Mouse (Mus musculus) embryonic fibroblast, embryonic 13.5 days (primary cell): ENCODE measurements around the gene Nat8f5. TPM values are rescaled to one million over a fixed set of nuclear protein-coding genes. Genes with fewer than 3 reads are reported as not detected.
"Not testable (repeated sequence)": the region's sequence is repeated elsewhere in the genome, so short reads cannot be mapped to it uniquely, and the experiment has no call there.

Source experiments
- H3K27ac ChIP-seq: 2 replicates; pipeline ENCODE4 v1.5.1; 2012; ENCODE audit warnings: low read length, control low read depth, inconsistent platforms; ENCODE audit not compliant: insufficient read depth
- H3K4me1 ChIP-seq: 2 replicates; pipeline ENCODE4 v1.6.1; 2011; ENCODE audit warnings: low read length; ENCODE audit not compliant: control insufficient read depth, insufficient read depth
- H3K4me3 ChIP-seq: 2 replicates; pipeline ENCODE4 v1.5.1; 2011; ENCODE audit warnings: mild to moderate bottlenecking, control low read depth, low read length; ENCODE audit not compliant: insufficient read depth
- CTCF ChIP-seq: IDR thresholded peaks from 2 replicates; pipeline ENCODE4 v1.5.1; 2011; ENCODE audit warnings: mild to moderate bottlenecking, control low read depth, low read length, moderate library complexity, borderline replicate concordance; ENCODE audit not compliant: insufficient read depth
- POLR2A ChIP-seq: IDR thresholded peaks from 2 replicates; pipeline ENCODE4 v1.6.1; 2011; ENCODE audit warnings: low read depth, mild to moderate bottlenecking, control low read depth, low read length, moderate library complexity
- polyA plus RNA-seq: library from polyadenylated mRNA; stranded (reverse); fragments of >200 nt; gene quantifications from 2 replicates; pipeline ENCODE4 v1.2.4, GENCODE M21; 2011; ENCODE audit warnings: low read depth; ENCODE audit not compliant: missing spikeins, insufficient read length

Gene Nat8f5
- polyA plus RNA-seq, 1 experiment = not detected

DNA sequence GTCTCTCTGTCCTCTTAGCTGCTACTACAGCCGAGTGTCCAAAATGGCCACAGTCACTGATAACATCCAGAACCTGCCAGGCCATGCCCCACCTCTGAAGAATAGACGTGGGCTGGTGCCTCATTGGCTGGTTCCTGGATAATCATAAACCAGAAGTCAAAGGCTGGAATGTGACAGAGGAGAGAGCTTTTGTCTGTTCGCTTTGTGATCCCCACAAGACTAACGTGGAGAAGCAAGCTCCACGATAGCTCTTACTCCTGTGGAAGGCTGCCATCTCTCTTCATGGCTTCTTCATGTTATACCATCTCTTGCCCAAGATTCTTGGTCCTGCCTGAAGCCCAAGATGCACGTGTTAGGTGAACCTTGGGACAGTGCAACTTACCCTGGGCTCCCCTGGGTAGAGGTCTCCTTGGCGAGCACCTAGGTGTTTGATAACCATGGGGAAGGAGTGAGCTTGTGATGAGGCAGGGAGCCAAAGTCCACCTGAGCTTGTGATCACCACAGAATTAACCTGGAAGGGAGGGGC, 11.1 kb upstream of the Nat8f5 start, which contains the start of gene Nat8:
Gene Nat8, minus strand, starts transcription at position 287 of the 526 bp plus-strand sequence.
- Histone ChIP-seq H3K4me1 (no peaks in the 10 kb centered on the region), H3K4me3 (no peak within 1 kb of the TSS), H3K27ac (no peak within 1 kb of the TSS)
- no peak for TF ChIP-seq POLR2A
- no peak for TF ChIP-seq CTCF

DNA sequence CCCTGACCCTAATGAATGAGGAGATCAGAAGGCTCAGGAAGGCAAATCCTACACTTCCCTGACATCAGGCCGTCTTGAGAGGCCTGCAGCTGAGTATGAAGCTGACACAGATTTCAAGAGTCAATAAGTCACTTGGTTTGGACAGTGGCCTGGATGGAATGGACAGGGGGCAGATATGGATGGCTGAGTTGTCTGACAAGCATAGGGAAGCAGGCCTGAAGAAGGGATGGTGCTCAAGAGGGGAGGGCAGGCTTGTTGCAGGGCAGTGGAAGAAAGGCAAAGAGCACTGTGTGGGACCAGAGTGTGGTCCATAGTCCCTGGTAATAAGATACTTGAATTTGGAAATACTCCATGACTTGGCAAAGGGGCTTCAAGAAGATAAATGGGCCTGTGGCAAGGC, 8.7 kb upstream of the Nat8f5 start:
- no peak overlapping the region for H3K4me3 ChIP-seq
- H3K27ac ChIP-seq = no peak overlapping the region
- H3K4me1 ChIP-seq = no peaks in the 10 kb centered on the region
- TF ChIP-seq POLR2A (no peak), CTCF (no peak)

DNA sequence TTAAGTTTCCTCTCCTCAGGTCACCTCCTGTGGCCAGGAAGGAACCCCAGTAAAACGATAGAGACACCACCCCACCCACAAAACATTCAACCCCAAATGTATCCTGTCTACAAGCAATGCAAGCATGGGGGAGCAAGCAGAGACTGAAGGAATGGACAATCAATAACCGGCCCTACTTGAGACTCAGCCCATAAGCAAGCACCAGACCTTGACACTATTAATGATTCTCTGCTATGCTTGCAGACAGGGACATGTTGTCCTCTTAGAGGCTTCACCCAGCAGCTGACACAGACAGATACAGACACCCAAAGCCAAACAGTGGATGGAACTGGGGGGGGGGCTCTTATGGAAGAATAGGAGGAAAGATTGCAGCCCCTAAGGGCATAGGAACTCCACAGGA, 5.1 kb upstream of the Nat8f5 start:
- Histone ChIP-seq H3K4me3 (no peak overlapping the region), H3K4me1 (no peaks in the 10 kb centered on the region), H3K27ac (no peak overlapping the region)
- no peak for TF ChIP-seq CTCF
- TF ChIP-seq POLR2A = no peak

DNA sequence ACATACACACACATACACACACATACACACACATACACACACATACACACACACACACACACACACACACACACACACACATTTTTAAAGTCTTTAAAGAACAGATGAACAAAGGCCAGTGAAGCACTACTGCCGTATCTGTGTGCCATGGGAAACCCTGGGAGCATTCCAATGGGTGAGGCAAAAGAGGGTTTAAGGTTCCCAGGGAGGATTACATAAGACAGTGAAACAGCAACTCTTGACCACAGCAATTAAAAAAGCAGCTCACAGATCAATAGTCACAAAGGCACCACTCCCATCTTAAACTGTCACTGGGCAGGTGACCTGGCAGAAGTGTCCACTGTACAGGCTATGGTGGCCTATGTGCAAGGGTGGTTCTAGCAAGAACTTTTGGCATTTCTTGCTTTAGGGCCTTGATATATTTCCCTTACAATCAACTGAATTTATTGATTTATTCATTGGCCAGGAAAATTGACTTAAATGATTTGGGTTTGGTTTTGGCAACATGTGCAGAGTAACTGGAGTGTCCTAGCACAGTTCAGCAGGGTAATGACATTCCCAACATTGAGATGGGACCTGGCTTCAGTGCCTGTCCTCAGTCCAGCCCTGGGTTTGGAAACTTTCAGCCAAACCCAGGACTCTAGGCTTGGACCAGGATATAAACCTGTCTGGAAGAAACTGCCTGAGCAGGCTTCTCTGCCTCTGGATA, 2.8 kb upstream of the Nat8f5 start:
- TF ChIP-seq POLR2A = no peak
- TF ChIP-seq CTCF = no peak
- Histone ChIP-seq H3K4me1 (no peaks in the 10 kb centered on the region), H3K4me3 (no peak overlapping the region), H3K27ac (no peak overlapping the region)

DNA sequence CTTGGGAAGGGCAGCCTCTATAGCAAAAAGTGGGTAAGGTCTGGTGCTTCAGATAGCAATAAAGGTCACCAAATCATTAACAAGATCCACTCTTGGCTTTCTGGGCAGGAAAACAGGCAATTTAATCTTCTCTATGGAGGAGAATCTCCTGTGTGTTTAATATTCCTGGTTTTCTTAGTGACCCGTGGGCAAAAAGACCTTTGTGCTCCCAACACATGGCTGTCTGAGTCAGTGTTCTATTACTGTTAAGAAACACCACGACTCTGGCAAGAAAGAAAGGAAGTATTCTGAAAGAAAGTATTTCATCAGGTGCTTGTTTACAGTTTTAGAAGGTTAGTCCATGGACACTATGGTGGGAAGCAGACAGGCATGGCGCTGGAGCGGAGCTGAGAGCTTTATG, 1.5 kb upstream of the Nat8f5 start:
- no peak overlapping the region for H3K4me3 ChIP-seq
- H3K4me1 ChIP-seq = no peaks in the 10 kb centered on the region
- TF ChIP-seq CTCF = no peak
- TF ChIP-seq POLR2A = no peak
- no peak overlapping the region for H3K27ac ChIP-seq

DNA sequence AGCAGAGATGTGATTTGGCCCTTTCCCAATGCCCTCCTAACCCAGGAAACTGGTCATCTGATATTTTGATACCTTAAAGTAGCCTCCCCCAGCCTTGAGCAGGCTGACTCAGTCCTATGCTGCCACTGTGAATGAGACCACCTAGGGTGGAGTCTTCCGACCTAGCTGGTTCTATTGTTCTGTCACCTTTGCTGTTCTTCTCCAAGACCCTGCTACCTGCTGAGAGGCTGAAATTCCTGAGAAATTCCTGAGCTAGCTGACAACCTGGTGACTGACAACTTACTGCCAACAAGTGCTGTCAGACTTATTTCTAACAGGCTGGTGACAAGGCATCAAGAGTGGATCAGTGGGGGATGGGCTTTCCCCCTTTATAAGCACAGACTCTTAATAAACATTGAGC, 2.4 kb downstream of the Nat8f5 start:
- Histone ChIP-seq H3K4me3 (no peak overlapping the region), H3K4me1 (no peaks in the 10 kb centered on the region), H3K27ac (no peak overlapping the region)
- no peak for TF ChIP-seq CTCF
- no peak for TF ChIP-seq POLR2A

DNA sequence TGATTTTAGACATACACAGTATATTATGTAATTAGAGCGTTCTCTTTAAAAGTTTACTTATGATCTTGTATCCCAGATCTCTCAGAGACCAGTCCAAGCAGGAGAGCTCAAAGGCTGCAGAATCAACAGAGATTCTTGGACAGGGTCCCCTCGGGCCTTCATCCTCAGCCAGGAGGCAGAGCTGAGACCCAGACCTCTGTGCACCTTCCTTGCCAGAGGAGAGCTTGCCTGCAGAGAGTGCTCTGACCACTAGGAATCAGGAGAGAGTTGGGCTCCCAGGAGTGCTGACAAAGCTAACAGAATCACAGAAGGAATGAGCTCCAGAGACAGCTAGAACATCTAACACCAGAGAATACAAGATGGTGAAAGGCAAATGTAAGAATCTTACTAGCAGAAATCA, 7.4 kb downstream of the Nat8f5 start:
- no peak for TF ChIP-seq CTCF
- no peak for TF ChIP-seq POLR2A
- H3K4me1 ChIP-seq = no peaks in the 10 kb centered on the region
- no peak overlapping the region for H3K27ac ChIP-seq
- no peak overlapping the region for H3K4me3 ChIP-seq

DNA sequence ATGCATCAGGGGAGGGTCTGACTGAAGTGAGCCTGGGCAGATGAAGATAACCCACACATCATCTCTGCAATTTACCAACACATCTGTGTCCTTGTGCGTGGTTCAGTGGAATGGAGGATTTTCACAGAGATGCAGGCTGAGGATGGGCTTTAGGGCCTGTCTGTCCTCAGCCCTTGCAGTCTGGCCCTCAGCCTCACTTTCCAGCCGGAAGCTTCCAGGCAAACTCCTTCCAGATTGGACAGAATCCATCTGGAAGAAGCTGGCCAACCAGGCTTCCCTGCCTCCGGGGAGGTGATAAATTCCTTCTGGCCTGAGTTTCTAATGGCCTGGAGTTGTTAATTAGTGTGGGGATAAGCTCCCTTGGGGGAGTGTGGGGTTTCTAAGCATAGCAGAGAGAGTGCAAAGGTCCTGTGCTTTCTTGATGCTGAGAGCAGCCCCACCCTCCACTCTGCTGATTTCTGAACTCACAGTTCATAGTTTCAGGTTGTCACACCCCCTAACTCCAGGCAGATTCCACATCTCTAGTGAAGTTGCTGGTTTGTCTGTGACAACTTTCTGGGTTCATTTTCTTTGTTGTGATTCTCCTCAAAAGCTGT, 9.7 kb downstream of the Nat8f5 start:
- H3K4me3 ChIP-seq, H3K4me1 ChIP-seq, H3K27ac ChIP-seq: not testable (repeated sequence)

DNA sequence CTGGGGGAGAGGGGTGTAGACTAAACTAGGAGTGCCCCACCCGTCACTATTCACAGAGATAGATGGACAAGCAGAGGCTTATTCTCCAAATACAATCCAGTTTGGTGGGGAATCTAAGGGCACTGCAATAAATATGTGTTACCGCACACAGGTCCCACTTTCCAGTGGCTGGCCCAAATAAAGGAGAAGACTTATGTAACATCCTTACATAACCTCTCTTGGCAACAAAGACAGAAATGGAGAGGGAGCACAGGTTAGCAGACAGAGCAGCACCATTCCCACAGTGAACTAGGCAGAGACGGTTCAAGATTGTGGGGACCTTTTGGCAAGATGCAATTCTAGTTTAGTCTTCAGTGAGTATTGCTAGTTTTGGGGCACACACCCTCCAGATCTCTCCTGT, 10.3 kb downstream of the Nat8f5 start:
- not testable (repeated sequence) for H3K4me1 ChIP-seq, H3K27ac ChIP-seq

DNA sequence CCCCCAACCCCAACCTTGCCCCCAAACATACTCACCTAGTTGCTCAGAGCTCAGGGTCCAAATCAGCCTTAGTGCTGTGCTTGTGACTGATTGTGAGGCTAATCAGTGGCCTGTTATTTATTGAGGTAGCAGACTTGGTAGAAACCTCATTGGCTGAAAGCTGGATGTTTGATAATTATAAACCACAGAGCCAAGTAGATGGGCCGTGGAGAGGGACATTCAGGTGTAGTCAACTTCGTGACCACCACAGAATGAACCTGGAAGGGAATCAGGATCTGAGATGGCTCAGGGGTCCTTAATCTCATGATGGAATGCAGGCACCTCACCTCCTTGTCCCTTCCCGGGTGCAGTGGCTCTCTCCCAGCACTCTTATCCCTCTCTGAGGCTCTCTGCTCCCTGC, 11.0 kb downstream of the Nat8f5 start:
- H3K4me1 ChIP-seq, H3K27ac ChIP-seq, H3K4me3 ChIP-seq: not testable (repeated sequence)

More for the DNA sequence above, 10.3 kb downstream of the Nat8f5 start:
- not testable (repeated sequence) for H3K4me3 ChIP-seq

DNA sequence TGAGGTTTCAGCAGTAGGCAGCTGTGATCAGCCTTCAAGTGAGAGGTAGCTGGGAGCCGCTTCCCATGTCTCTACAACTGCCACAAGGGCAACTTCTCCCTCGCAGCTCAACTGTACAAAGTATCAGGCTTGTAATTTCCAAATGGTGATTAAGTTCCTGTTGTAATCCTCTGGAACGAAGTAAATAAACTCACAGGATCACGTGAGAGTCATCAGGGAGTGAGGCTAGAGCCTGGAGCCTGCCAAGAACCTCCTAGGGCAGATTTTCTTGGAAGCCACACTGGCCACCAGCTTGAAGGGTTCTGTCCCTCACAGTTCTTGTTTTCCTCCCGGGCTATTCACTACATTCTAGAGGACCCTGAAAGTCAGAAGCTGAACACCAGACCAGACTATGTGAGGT, 17.6 kb downstream of the Nat8f5 start:
- not testable (repeated sequence) for H3K27ac ChIP-seq, H3K4me1 ChIP-seq, H3K4me3 ChIP-seq

Other genes starting within 250 kb of the Nat8f5 start
- 5.7 and 7.2 TPM in 2 replicates for gene Alms1, start 233.4 kb downstream of the Nat8f5 start, polyA plus RNA-seq
- gene Nat8f7, start 107.8 kb downstream of the Nat8f5 start, polyA plus RNA-seq = not detected in 2 replicates
- not detected in 2 replicates for gene Nat8f3, start 55.2 kb downstream of the Nat8f5 start, polyA plus RNA-seq
- gene Nat8f6, start within 50 bp of the Nat8f5 start, polyA plus RNA-seq = not detected in 2 replicates
- not detected in 2 replicates for gene Nat8, start 11.1 kb upstream of the Nat8f5 start, polyA plus RNA-seq
- not detected in 2 replicates for gene Nat8f2, start 48.2 kb upstream of the Nat8f5 start, polyA plus RNA-seq
- gene Nat8f4, start 83.9 kb upstream of the Nat8f5 start, polyA plus RNA-seq = 0.17 and 0.56 TPM in 2 replicates
- gene Tprkb, start 90.9 kb upstream of the Nat8f5 start, polyA plus RNA-seq = 24.7 and 33.1 TPM in 2 replicates
- 1.5 TPM in 2 replicates for gene Nat8f1, start 94.7 kb upstream of the Nat8f5 start, polyA plus RNA-seq
- gene Dusp11, start 140.7 kb upstream of the Nat8f5 start, polyA plus RNA-seq = 110 and 114 TPM in 2 replicates
- gene Figla, start 195.2 kb upstream of the Nat8f5 start, polyA plus RNA-seq = not detected in 2 replicates
- 0.11 and 0.17 TPM in 2 replicates for gene Add2, start 207.7 kb upstream of the Nat8f5 start, polyA plus RNA-seq